Mouse (Mus musculus): ENCODE results near the gene Epha3. TPM values are rescaled to one million over a fixed set of nuclear protein-coding genes. Genes with fewer than 3 reads are reported as not detected.

Gene Epha3
- polyA plus RNA-seq, 1 experiment, result 1.0 TPM

GRCm38 (mm10) chr16:63638701-63639100 is 225.3 kb downstream of the Epha3 start:
- no peak for TF ChIP-seq POLR2A (IDR thresholded peaks at IDR 0.05; ENCODE audit: control insufficient read depth, low read depth, low read length)
- no peak for TF ChIP-seq CTCF (IDR thresholded peaks at IDR 0.05; ENCODE audit: control insufficient read depth, insufficient read depth, insufficient replicate concordance, low read depth, low read length)
- Histone ChIP-seq H3K4me1 (ENCODE audit: control insufficient read depth, insufficient read depth, low read length) (no peaks in the 10 kb centered on the region), H3K27me3 (ENCODE audit: control insufficient read depth, insufficient read depth, low read length) (no peaks in the 10 kb centered on the region), H3K27ac (ENCODE audit: control insufficient read depth, insufficient read depth, low read depth, low read length) (no peak overlapping the region), H3K36me3 (ENCODE audit: control insufficient read depth, insufficient read depth, low read length) (no peaks in the 10 kb centered on the region), H3K4me3 (ENCODE audit: control insufficient read depth, low read depth, low read length) (no peak overlapping the region)

- Histone ChIP-seq H3K27ac (ENCODE audit: control insufficient read depth, insufficient read depth, low read depth, low read length) (no peak overlapping the region), H3K36me3 (ENCODE audit: control insufficient read depth, insufficient read depth, low read length) (no peaks in the 10 kb centered on the region)
- TF ChIP-seq CTCF (IDR thresholded peaks at IDR 0.05; ENCODE audit: control insufficient read depth, insufficient read depth, insufficient replicate concordance, low read depth, low read length), result no peak
- no peak for TF ChIP-seq POLR2A (IDR thresholded peaks at IDR 0.05; ENCODE audit: control insufficient read depth, low read depth, low read length)
Observed at GRCm38 (mm10) chr16:63633748-63634166, 230.2 kb downstream of the Epha3 start.

GRCm38 (mm10) chr16:63625229-63625628 is 238.7 kb downstream of the Epha3 start:
- H3K4me1 ChIP-seq (ENCODE audit: control insufficient read depth, insufficient read depth, low read length), result no peaks in the 10 kb centered on the region

More at GRCm38 (mm10) chr16:63633748-63634166, 230.2 kb downstream of the Epha3 start:
- no peak overlapping the region for H3K4me3 ChIP-seq (ENCODE audit: control insufficient read depth, low read depth, low read length)
- no peaks in the 10 kb centered on the region for H3K4me1 ChIP-seq (ENCODE audit: control insufficient read depth, insufficient read depth, low read length)
- no peaks in the 10 kb centered on the region for H3K27me3 ChIP-seq (ENCODE audit: control insufficient read depth, insufficient read depth, low read length)

GRCm38 (mm10) chr16:63621845-63622244 is 242.1 kb downstream of the Epha3 start:
- Histone ChIP-seq H3K27ac (ENCODE audit: control insufficient read depth, insufficient read depth, low read depth, low read length) (no peak overlapping the region), H3K36me3 (ENCODE audit: control insufficient read depth, insufficient read depth, low read length) (no peaks in the 10 kb centered on the region), H3K4me3 (ENCODE audit: control insufficient read depth, low read depth, low read length) (no peak overlapping the region), H3K27me3 (ENCODE audit: control insufficient read depth, insufficient read depth, low read length) (no peaks in the 10 kb centered on the region), H3K4me1 (ENCODE audit: control insufficient read depth, insufficient read depth, low read length) (no peaks in the 10 kb centered on the region)
- TF ChIP-seq POLR2A (IDR thresholded peaks at IDR 0.05; ENCODE audit: control insufficient read depth, low read depth, low read length), result no peak
- no peak for TF ChIP-seq CTCF (IDR thresholded peaks at IDR 0.05; ENCODE audit: control insufficient read depth, insufficient read depth, insufficient replicate concordance, low read depth, low read length)

More at GRCm38 (mm10) chr16:63625229-63625628, 238.7 kb downstream of the Epha3 start:
- H3K27me3 ChIP-seq (ENCODE audit: control insufficient read depth, insufficient read depth, low read length), result no peaks in the 10 kb centered on the region
- no peak overlapping the region for H3K4me3 ChIP-seq (ENCODE audit: control insufficient read depth, low read depth, low read length)
- H3K27ac ChIP-seq (ENCODE audit: control insufficient read depth, insufficient read depth, low read depth, low read length), result no peak overlapping the region
- TF ChIP-seq POLR2A (IDR thresholded peaks at IDR 0.05; ENCODE audit: control insufficient read depth, low read depth, low read length), result no peak
- TF ChIP-seq CTCF (IDR thresholded peaks at IDR 0.05; ENCODE audit: control insufficient read depth, insufficient read depth, insufficient replicate concordance, low read depth, low read length), result no peak
- H3K36me3 ChIP-seq (ENCODE audit: control insufficient read depth, insufficient read depth, low read length), result no peaks in the 10 kb centered on the region

GRCm38 (mm10) chr16:63615396-63615795 is 248.6 kb downstream of the Epha3 start:
- Histone ChIP-seq H3K27me3 (ENCODE audit: control insufficient read depth, insufficient read depth, low read length) (no peaks in the 10 kb centered on the region), H3K4me1 (ENCODE audit: control insufficient read depth, insufficient read depth, low read length) (no peaks in the 10 kb centered on the region), H3K36me3 (ENCODE audit: control insufficient read depth, insufficient read depth, low read length) (no peaks in the 10 kb centered on the region), H3K27ac (ENCODE audit: control insufficient read depth, insufficient read depth, low read depth, low read length) (no peak overlapping the region), H3K4me3 (ENCODE audit: control insufficient read depth, low read depth, low read length) (no peak overlapping the region)
- TF ChIP-seq CTCF (IDR thresholded peaks at IDR 0.05; ENCODE audit: control insufficient read depth, insufficient read depth, insufficient replicate concordance, low read depth, low read length) (no peak), POLR2A (IDR thresholded peaks at IDR 0.05; ENCODE audit: control insufficient read depth, low read depth, low read length) (no peak)

- Histone ChIP-seq H3K4me1 (ENCODE audit: control insufficient read depth, insufficient read depth, low read length) (no peaks in the 10 kb centered on the region), H3K4me3 (ENCODE audit: control insufficient read depth, low read depth, low read length) (no peak overlapping the region), H3K27ac (ENCODE audit: control insufficient read depth, insufficient read depth, low read depth, low read length) (no peak overlapping the region), H3K36me3 (ENCODE audit: control insufficient read depth, insufficient read depth, low read length) (no peaks in the 10 kb centered on the region), H3K27me3 (ENCODE audit: control insufficient read depth, insufficient read depth, low read length) (no peaks in the 10 kb centered on the region)
- TF ChIP-seq POLR2A (IDR thresholded peaks at IDR 0.05; ENCODE audit: control insufficient read depth, low read depth, low read length), result no peak
- no peak for TF ChIP-seq CTCF (IDR thresholded peaks at IDR 0.05; ENCODE audit: control insufficient read depth, insufficient read depth, insufficient replicate concordance, low read depth, low read length)
Observed at GRCm38 (mm10) chr16:63613006-63613405, 251.0 kb downstream of the Epha3 start.

GRCm38 (mm10) chr16:63600229-63600628 is 263.7 kb downstream of the Epha3 start:
- Histone ChIP-seq H3K27me3 (ENCODE audit: control insufficient read depth, insufficient read depth, low read length) (no peaks in the 10 kb centered on the region), H3K4me3 (ENCODE audit: control insufficient read depth, low read depth, low read length) (no peak overlapping the region), H3K4me1 (ENCODE audit: control insufficient read depth, insufficient read depth, low read length) (no peaks in the 10 kb centered on the region), H3K36me3 (ENCODE audit: control insufficient read depth, insufficient read depth, low read length) (no peaks in the 10 kb centered on the region), H3K27ac (ENCODE audit: control insufficient read depth, insufficient read depth, low read depth, low read length) (no peak overlapping the region)
- no peak for TF ChIP-seq POLR2A (IDR thresholded peaks at IDR 0.05; ENCODE audit: control insufficient read depth, low read depth, low read length)
- TF ChIP-seq CTCF (IDR thresholded peaks at IDR 0.05; ENCODE audit: control insufficient read depth, insufficient read depth, insufficient replicate concordance, low read depth, low read length), result no peak

GRCm38 (mm10) chr16:63594656-63595055 is 269.3 kb downstream of the Epha3 start:
- H3K27ac ChIP-seq (ENCODE audit: control insufficient read depth, insufficient read depth, low read depth, low read length), result no peak overlapping the region
- no peak for TF ChIP-seq POLR2A (IDR thresholded peaks at IDR 0.05; ENCODE audit: control insufficient read depth, low read depth, low read length)
- no peak for TF ChIP-seq CTCF (IDR thresholded peaks at IDR 0.05; ENCODE audit: control insufficient read depth, insufficient read depth, insufficient replicate concordance, low read depth, low read length)
- no peak overlapping the region for H3K4me3 ChIP-seq (ENCODE audit: control insufficient read depth, low read depth, low read length)

More at GRCm38 (mm10) chr16:63594656-63595055, 269.3 kb downstream of the Epha3 start:
- Histone ChIP-seq H3K36me3 (ENCODE audit: control insufficient read depth, insufficient read depth, low read length) (no peaks in the 10 kb centered on the region), H3K27me3 (ENCODE audit: control insufficient read depth, insufficient read depth, low read length) (no peaks in the 10 kb centered on the region), H3K4me1 (ENCODE audit: control insufficient read depth, insufficient read depth, low read length) (no peaks in the 10 kb centered on the region)

All from testis, adult 2 months (tissue).